Mouse (Mus musculus) MEL (cell line): ENCODE data around the gene Klhl24. TPM values are rescaled to one million over a fixed set of nuclear protein-coding genes. Genes with fewer than 3 reads are reported as not detected.

Source experiments
- DNase-seq: peaks from one replicate; pipeline ENCODE4 v3.0.0; 2011; ENCODE audit warnings: low read depth, low spot score
- H3K27ac ChIP-seq: 2 replicates; pipeline ENCODE4 v1.5.1; 2012; ENCODE audit warnings: low read depth, mild to moderate bottlenecking, control low read depth, low read length, moderate library complexity; ENCODE audit not compliant: control insufficient read depth
- H3K27me3 ChIP-seq, 2 experiments: fragments of 150-350 bp in 1 of 2; sonication (generic) in 1 of 2; 2 replicates each; pipeline ENCODE4 v1.6.1; 2012; ENCODE audit warnings: low read length in 2 of 2, mild to moderate bottlenecking in 2 of 2, improper control_type of control experiment in 1 of 2, moderate library complexity in 1 of 2; ENCODE audit not compliant: insufficient read depth in 2 of 2, control insufficient read depth in 1 of 2
- H3K36me3 ChIP-seq, 2 experiments: 2 replicates each; pipeline ENCODE4 v1.6.1; 2012 to 2014; ENCODE audit warnings: low read length in 2 of 2, improper control_type of control experiment in 1 of 2, inconsistent platforms in 1 of 2, mild to moderate bottlenecking in 1 of 2; ENCODE audit not compliant: insufficient read depth in 2 of 2, control insufficient read depth in 1 of 2
- H3K4me1 ChIP-seq, 2 experiments: fragments of 150-350 bp in 1 of 2; sonication (generic) in 1 of 2; 2 replicates each; pipeline ENCODE4 v1.6.1; 2012; ENCODE audit warnings: low read length in 2 of 2, improper control_type of control experiment in 1 of 2, mild to moderate bottlenecking in 1 of 2; ENCODE audit not compliant: insufficient read depth in 2 of 2, control insufficient read depth in 1 of 2
- H3K4me3 ChIP-seq, 2 experiments: fragments of 150-350 bp in 1 of 2; sonication (generic) in 1 of 2; 2 replicates each; pipeline ENCODE4 v1.5.1; 2012; ENCODE audit warnings: low read depth in 2 of 2, low read length in 2 of 2, mild to moderate bottlenecking in 2 of 2, moderate library complexity in 2 of 2, control low read depth in 1 of 2, improper control_type of control experiment in 1 of 2; ENCODE audit not compliant: control insufficient read depth in 1 of 2, insufficient read depth in 1 of 2
- H3K79me2 ChIP-seq: 2 replicates; pipeline ENCODE4 v1.6.1; 2012; ENCODE audit warnings: mild to moderate bottlenecking, low read length, moderate library complexity; ENCODE audit not compliant: control insufficient read depth, poor library complexity, insufficient read depth
- H3K9ac ChIP-seq: 2 replicates; pipeline ENCODE4 v1.6.1; 2012; ENCODE audit warnings: low read depth, mild to moderate bottlenecking, control low read depth, low read length, moderate library complexity; ENCODE audit not compliant: control insufficient read depth, poor library complexity, severe bottlenecking
- H3K9me3 ChIP-seq: fragments of 150-350 bp; sonication (generic); replicated peaks from 2 replicates; pipeline ENCODE4 v1.6.1; 2012; ENCODE audit warnings: mild to moderate bottlenecking, low read length, improper control_type of control experiment, moderate library complexity; ENCODE audit not compliant: insufficient read depth
- CHD2 ChIP-seq: IDR thresholded peaks from 2 replicates; pipeline ENCODE4 v1.6.1; 2011; ENCODE audit warnings: low read length, improper control_type of control experiment
- CTCF ChIP-seq, 3 experiments: IDR thresholded peaks in 2 of 3; conservative IDR thresholded peaks in 1 of 3; 2 replicates each; pipeline ENCODE4 v1.5.1; 2011 to 2012; ENCODE audit warnings: low read length in 3 of 3, low read depth in 2 of 3, mild to moderate bottlenecking in 2 of 3, improper control_type of control experiment in 1 of 3, inconsistent platforms in 1 of 3, mixed read lengths in 1 of 3, moderate library complexity in 1 of 3; ENCODE audit not compliant: control insufficient read depth in 1 of 3, insufficient read depth in 1 of 3, poor library complexity in 1 of 3, severe bottlenecking in 1 of 3
- ELF1 ChIP-seq: IDR thresholded peaks from 2 replicates; pipeline ENCODE4 v1.6.1; 2014; ENCODE audit warnings: low read depth, mild to moderate bottlenecking, inconsistent platforms, low read length, improper control_type of control experiment, moderate library complexity
- GABPA ChIP-seq: IDR thresholded peaks from 2 replicates; pipeline ENCODE4 v1.6.1; 2012; ENCODE audit warnings: low read depth, mild to moderate bottlenecking, inconsistent platforms, low read length, improper control_type of control experiment, moderate library complexity
- GATA1 ChIP-seq: IDR thresholded peaks from 2 replicates; pipeline ENCODE4 v1.6.1; 2011; ENCODE audit warnings: low read depth, low read length, improper control_type of control experiment
- HCFC1 ChIP-seq: IDR thresholded peaks from 2 replicates; pipeline ENCODE4 v1.6.1; 2012; ENCODE audit warnings: low read depth, mild to moderate bottlenecking, inconsistent platforms, low read length, improper control_type of control experiment, moderate library complexity
- JUND ChIP-seq: IDR thresholded peaks from 2 replicates; pipeline ENCODE4 v1.6.1; 2011; ENCODE audit warnings: low read depth, mild to moderate bottlenecking, improper control_type of control experiment, low read length
- KAT2A ChIP-seq: conservative IDR thresholded peaks from 2 replicates; pipeline ENCODE4 v1.6.1; 2012; ENCODE audit warnings: low read depth, low read length, improper control_type of control experiment, inconsistent platforms
- MAFK ChIP-seq: IDR thresholded peaks from 2 replicates; pipeline ENCODE4 v1.6.1; 2011; ENCODE audit warnings: low read depth, mild to moderate bottlenecking, low read length, improper control_type of control experiment, borderline replicate concordance
- MAX ChIP-seq: IDR thresholded peaks from 2 replicates; pipeline ENCODE4 v1.6.1; 2011; ENCODE audit warnings: low read length, improper control_type of control experiment
- MEF2A ChIP-seq: IDR thresholded peaks from 2 replicates; pipeline ENCODE4 v1.6.1; 2014; ENCODE audit warnings: low read depth, mild to moderate bottlenecking, inconsistent platforms, low read length, improper control_type of control experiment; ENCODE audit not compliant: poor library complexity, insufficient replicate concordance, severe bottlenecking; ENCODE audit errors: extremely low read depth
- MYB ChIP-seq: IDR thresholded peaks from 2 replicates; pipeline ENCODE4 v1.6.1; 2011; ENCODE audit warnings: mild to moderate bottlenecking, low read depth, low read length, improper control_type of control experiment
- NELFE ChIP-seq: IDR thresholded peaks from 2 replicates; pipeline ENCODE4 v1.6.1; 2011; ENCODE audit warnings: low read depth, low read length, improper control_type of control experiment
- NRF1 ChIP-seq: IDR thresholded peaks from 2 replicates; pipeline ENCODE4 v1.6.1; 2014; ENCODE audit warnings: low read depth, mild to moderate bottlenecking, inconsistent platforms, low read length, improper control_type of control experiment, moderate library complexity; ENCODE audit not compliant: poor library complexity, insufficient read depth, severe bottlenecking
- POLR2AphosphoS2 ChIP-seq: IDR thresholded peaks from 2 replicates; pipeline ENCODE4 v1.6.1; 2011; ENCODE audit warnings: low read length, improper control_type of control experiment
- POLR2AphosphoS5 ChIP-seq: IDR thresholded peaks from 2 replicates; pipeline ENCODE4 v1.6.1; 2012; ENCODE audit warnings: low read depth, borderline replicate concordance, mild to moderate bottlenecking, inconsistent platforms, low read length, moderate library complexity, mixed read lengths
- SIN3A ChIP-seq: IDR thresholded peaks from 2 replicates; pipeline ENCODE4 v1.6.1; 2012; ENCODE audit warnings: low read length, improper control_type of control experiment, inconsistent platforms
- USF2 ChIP-seq, 2 experiments: IDR thresholded peaks; 2 replicates each; pipeline ENCODE4 v1.6.1; 2011 to 2012; ENCODE audit warnings: improper control_type of control experiment in 2 of 2, low read length in 2 of 2, borderline replicate concordance in 1 of 2, inconsistent platforms in 1 of 2, low read depth in 1 of 2, mild to moderate bottlenecking in 1 of 2; ENCODE audit not compliant: insufficient read depth in 1 of 2
- ZKSCAN1 ChIP-seq: IDR thresholded peaks from 2 replicates; pipeline ENCODE4 v1.6.1; 2012; ENCODE audit warnings: low read depth, mild to moderate bottlenecking, inconsistent platforms, low read length, improper control_type of control experiment, moderate library complexity
- polyA plus RNA-seq, 2 experiments: library from polyadenylated mRNA; stranded (reverse) in 1 of 2; unstranded in 1 of 2; fragments of >175 nt in 1 of 2; fragments of >200 nt in 1 of 2; gene quantifications; 2 replicates each; pipeline versions ENCODE4 v1.2.1 to v1.2.4; 2012; ENCODE audit warnings: low replicate concordance in 2 of 2, low read depth in 1 of 2; ENCODE audit not compliant: insufficient read length in 2 of 2, insufficient read depth in 1 of 2, missing spikeins in 1 of 2
- total RNA-seq: library from RNA; depleted of rRNA; stranded (reverse); fragments of 300-350 nt; gene quantifications from 2 replicates; pipeline ENCODE4 v1.2.3, GENCODE M21; 2012

Klhl24 gene
- total and polyA plus RNA-seq, 3 experiments, result 1.8 to 2.5 TPM; not detected in 1

DNA sequence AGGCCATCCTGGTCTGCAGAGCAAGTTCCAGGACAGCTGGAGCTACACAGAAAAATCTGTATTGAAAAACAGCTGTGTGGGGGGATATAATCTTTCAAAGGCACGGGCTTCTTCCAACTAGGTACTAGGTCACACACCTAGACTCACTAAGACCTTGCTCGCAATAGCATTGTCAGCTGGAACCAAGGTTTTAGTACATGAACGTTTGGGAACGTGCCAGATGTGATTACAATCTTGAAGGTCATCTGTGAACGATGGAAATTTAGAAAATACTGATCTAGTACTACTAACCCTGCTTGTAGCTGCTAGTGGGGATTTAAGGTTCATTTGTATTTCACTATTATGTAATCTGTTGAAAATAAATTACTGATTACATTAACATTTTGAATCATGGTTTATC, 54.6 kb downstream of the Klhl24 start:
- H3K4me3 ChIP-seq, result no peak overlapping the region
- H3K36me3 ChIP-seq, result peaks cover 0 to 12% of the 10 kb centered on the region in 2 experiments; a peak in 2 of 4 replicates
- H3K27ac ChIP-seq, result no peak overlapping the region
- TF ChIP-seq GABPA (no peak), ZKSCAN1 (no peak), ELF1 (no peak), USF2 (IDR thresholded peaks at IDR 0.05; ENCODE audit: borderline replicate concordance in 1 of 2, insufficient read depth in 1 of 2, low read depth in 1 of 2, low read length in 2 of 2) (no peak), JUND (no peak), CTCF (IDR thresholded peaks at IDR 0.05 in 2 of 3, conservative IDR thresholded peaks at IDR 0.05 in 1 of 3; ENCODE audit: control insufficient read depth in 1 of 3, insufficient read depth in 1 of 3, low read depth in 2 of 3, low read length in 3 of 3, poor library complexity in 1 of 3, severe bottlenecking in 1 of 3) (no peak), CHD2 (no peak), MAX (no peak), POLR2AphosphoS2 (no peak), KAT2A (no peak), MYB (no peak), SIN3A (no peak), GATA1 (no peak), NELFE (no peak), HCFC1 (no peak), MEF2A (no peak), POLR2AphosphoS5 (no peak), MAFK (no peak), NRF1 (no peak)
- no peak for DNase-seq
- no peak overlapping the region for H3K9ac ChIP-seq
- H3K79me2 ChIP-seq, result peaks cover 10% of the 10 kb centered on the region
- H3K27me3 ChIP-seq, result no peaks in the 10 kb centered on the region
- H3K4me1 ChIP-seq, result no peaks in the 10 kb centered on the region
- no peaks in the 10 kb centered on the region for H3K9me3 ChIP-seq

- Histone ChIP-seq H3K4me3 (no peak overlapping the region), H3K27ac (no peak overlapping the region), H3K27me3 (no peaks in the 10 kb centered on the region), H3K36me3 (peaks cover 0 to 15% of the 10 kb centered on the region in 2 experiments; a peak in 2 of 4 replicates), H3K4me1 (no peaks in the 10 kb centered on the region), H3K9me3 (no peaks in the 10 kb centered on the region), H3K9ac (no peak overlapping the region), H3K79me2 (peaks cover 2% of the 10 kb centered on the region; the same call in 1 of the 2 replicates)
- no peak for DNase-seq
- no peak for TF ChIP-seq GABPA
These were observed 56.4 kb downstream of the Klhl24 start for GRCm38 (mm10) chr16:20153742-20154141.
